Mouse (Mus musculus) adrenal gland, adult 2 months (tissue): ENCODE measurements around the gene Zfp428. TPM values are rescaled to one million over a fixed set of nuclear protein-coding genes. Genes with fewer than 3 reads are reported as not detected.
A peak's percentile ranks its signal among the peaks of the same experiment; 100 is the strongest.

Experiments
- DNase-seq: peaks from one replicate; pipeline ENCODE4 v3.0.0; 2021
- long read RNA-seq: library from polyadenylated mRNA; stranded (forward); transcript quantifications from one replicate; pipeline ENCODE4 v2.0.0, GENCODE M21; 2021
- polyA plus RNA-seq: library from polyadenylated mRNA; depleted of rRNA; stranded (reverse); fragments of >200 nt; gene quantifications from 2 replicates; pipeline ENCODE4 v1.2.3, GENCODE M21; 2012; rRNA removed
- total RNA-seq, 2 experiments: library from RNA; stranded (reverse); gene quantifications; 2 replicates each; pipeline ENCODE4 v1.2.3; 2021

The Zfp428 gene
- 1 to 10 TPM; 4.2 to 7.2 TPM for total RNA-seq
- polyA plus RNA-seq = 32.1 and 38.3 TPM in 2 replicates
- long read RNA-seq, transcript Zfp428-201 (3 exons, 1,182 nt) = major isoform, 6 of 9 reads
- long read RNA-seq, partial matches to known transcripts = 1 of 9 reads
- long read RNA-seq, other reads (novel, unspliced or antisense) = 2 of 9 reads

- peak; percentile 92 for DNase-seq
These were observed at the start of gene Zfp428 for GRCm38 (mm10) chr7:24506838-24507725. Zfp428 (plus strand) TSS chr7:24507006.

GRCm38 (mm10) chr7:24457726-24458370 lies 49.0 kb upstream of the Zfp428 start:
- no peak for DNase-seq

- no peak for DNase-seq
These were observed 47.4 kb upstream of the Zfp428 start for GRCm38 (mm10) chr7:24459440-24459839.

GRCm38 (mm10) chr7:24459843-24460242 lies 47.0 kb upstream of the Zfp428 start:
- DNase-seq = peak; percentile 44

GRCm38 (mm10) chr7:24461376-24462051 lies 45.3 kb upstream of the Zfp428 start:
- DNase-seq = peak; percentile 77

GRCm38 (mm10) chr7:24462388-24463319 lies 44.2 kb upstream of the Zfp428 start, which contains the start of gene Plaur:
Plaur (plus strand) TSS chr7:24462484.
- DNase-seq = peak; percentile 67

- no peak for DNase-seq
These were observed 40.0 kb upstream of the Zfp428 start for GRCm38 (mm10) chr7:24466835-24467234.

GRCm38 (mm10) chr7:24467886-24468285 lies 38.9 kb upstream of the Zfp428 start:
- DNase-seq = no peak

- DNase-seq = no peak
These were observed 37.7 kb upstream of the Zfp428 start for GRCm38 (mm10) chr7:24469126-24469525.

- DNase-seq = peak; percentile 87
These were observed 36.5 kb upstream of the Zfp428 start for GRCm38 (mm10) chr7:24470356-24470755.

- no peak for DNase-seq
These were observed 34.4 kb upstream of the Zfp428 start for GRCm38 (mm10) chr7:24472442-24472841.

- no peak for DNase-seq
These were observed 33.9 kb upstream of the Zfp428 start for GRCm38 (mm10) chr7:24472937-24473336.

- DNase-seq = peak; percentile 62
These were observed 32.8 kb upstream of the Zfp428 start for GRCm38 (mm10) chr7:24473913-24474529.

GRCm38 (mm10) chr7:24474811-24475506 lies 31.8 kb upstream of the Zfp428 start:
- DNase-seq = no peak

GRCm38 (mm10) chr7:24476338-24476737 lies 30.5 kb upstream of the Zfp428 start:
- no peak for DNase-seq

- no peak for DNase-seq
These were observed 29.9 kb upstream of the Zfp428 start for GRCm38 (mm10) chr7:24476856-24477255.

- no peak for DNase-seq
These were observed 27.9 kb upstream of the Zfp428 start for GRCm38 (mm10) chr7:24478911-24479310.

GRCm38 (mm10) chr7:24479685-24480084 lies 27.1 kb upstream of the Zfp428 start:
- no peak for DNase-seq

- no peak for DNase-seq
These were observed 26.5 kb upstream of the Zfp428 start for GRCm38 (mm10) chr7:24480121-24480941.
